Mouse (Mus musculus) cerebellum, adult 11 months (tissue): Measurements from ENCODE around the gene Hcst.

ENCODE experiments used
- DNase-seq: peaks from one replicate; pipeline ENCODE4 v3.0.0; 2022

The Hcst gene

GRCm38 (mm10) chr7:30419561-30420499 lies at the start of gene Hcst:
Gene Hcst (minus strand): TSS chr7:30419854.
- no peak for DNase-seq

GRCm38 (mm10) chr7:30464816-30465300 lies 45.2 kb upstream of the Hcst start:
- no peak for DNase-seq

- no peak for DNase-seq
Measured at GRCm38 (mm10) chr7:30463996-30464395, 44.3 kb upstream of the Hcst start.

DNA sequence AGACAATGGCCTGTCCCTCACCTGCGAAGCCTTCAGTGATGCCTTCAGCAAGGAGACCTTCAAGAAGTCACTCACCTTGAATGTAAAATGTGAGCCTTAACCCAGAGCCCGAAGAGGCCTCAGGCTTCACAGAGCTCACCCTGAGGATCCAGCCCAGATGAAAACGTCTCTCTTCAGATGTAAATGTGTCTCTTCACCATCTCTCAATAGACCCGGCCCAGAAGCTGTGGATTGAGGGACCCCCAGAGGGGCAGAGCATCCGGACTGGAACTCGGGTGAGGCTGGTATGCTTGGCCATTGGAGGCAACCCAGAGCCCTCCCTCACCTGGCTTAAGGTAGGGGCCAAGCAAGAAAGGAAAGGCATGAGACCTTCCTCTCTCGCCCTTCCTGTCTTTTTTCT lies 43.9 kb upstream of the Hcst start:
- DNase-seq: no peak

DNA sequence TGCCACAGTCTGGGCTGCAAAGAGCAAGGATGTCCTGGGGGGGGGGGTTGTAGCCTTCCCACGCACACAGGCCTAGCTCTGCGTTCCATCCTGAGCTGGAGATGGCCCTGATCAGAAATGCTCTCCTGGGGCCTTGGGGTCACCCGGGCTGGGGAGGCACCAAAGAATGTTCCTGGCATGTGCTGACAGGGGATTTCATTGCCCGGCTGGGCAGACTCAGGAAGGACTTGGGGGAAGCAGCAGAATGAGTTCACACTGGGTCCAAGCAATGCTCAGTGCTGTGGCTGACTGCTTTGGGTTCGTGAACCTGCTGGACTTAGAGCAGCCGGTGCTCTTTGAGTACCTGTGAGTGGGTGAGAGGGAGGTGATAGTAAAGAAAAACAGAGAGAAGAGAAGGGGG lies 39.8 kb upstream of the Hcst start:
- no peak for DNase-seq

DNA sequence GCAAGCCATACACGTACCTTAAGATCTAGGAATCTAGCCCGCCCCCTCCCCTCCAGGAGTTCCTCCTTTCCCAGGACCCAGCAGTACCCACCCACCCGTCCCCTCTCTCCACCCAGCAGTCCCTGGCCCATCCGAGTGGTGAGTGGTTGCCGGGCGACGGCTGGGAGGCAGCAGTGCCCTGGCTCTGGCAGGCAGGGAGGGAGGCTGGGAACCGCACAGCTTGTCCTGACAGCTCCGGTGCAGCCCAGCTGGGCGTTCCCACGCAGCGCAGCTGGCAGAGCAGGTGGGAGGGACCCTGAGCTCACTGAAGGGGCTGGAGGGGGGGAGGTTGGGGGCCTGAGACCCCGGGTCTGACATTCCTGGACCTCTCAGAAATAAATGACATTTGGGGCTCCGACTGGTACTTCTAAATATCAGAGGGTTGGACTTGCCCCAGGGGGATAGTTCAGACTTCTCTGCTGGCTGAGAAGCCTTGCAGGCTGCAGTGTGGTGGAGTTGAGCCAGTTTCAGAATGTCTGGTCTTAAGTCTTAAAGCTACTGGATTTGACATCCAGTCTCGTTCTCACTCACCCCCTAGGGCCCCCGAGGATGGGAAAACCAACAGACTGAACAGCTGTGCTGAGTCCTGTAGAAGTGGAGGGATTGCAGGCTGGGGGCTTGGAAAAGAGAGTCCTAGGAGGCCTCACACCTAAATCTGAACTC lies 38.1 kb upstream of the Hcst start, which contains the start of the genes Kirrel2 and Nphs1:
TSS of gene Kirrel2 (minus strand) at position 62 of the 702 bp plus-strand sequence.
TSS of gene Nphs1 (plus strand) at position 687 of the 702 bp plus-strand sequence.
- DNase-seq: no peak

GRCm38 (mm10) chr7:30456911-30457628 lies 37.4 kb upstream of the Hcst start:
- DNase-seq: no peak

DNA sequence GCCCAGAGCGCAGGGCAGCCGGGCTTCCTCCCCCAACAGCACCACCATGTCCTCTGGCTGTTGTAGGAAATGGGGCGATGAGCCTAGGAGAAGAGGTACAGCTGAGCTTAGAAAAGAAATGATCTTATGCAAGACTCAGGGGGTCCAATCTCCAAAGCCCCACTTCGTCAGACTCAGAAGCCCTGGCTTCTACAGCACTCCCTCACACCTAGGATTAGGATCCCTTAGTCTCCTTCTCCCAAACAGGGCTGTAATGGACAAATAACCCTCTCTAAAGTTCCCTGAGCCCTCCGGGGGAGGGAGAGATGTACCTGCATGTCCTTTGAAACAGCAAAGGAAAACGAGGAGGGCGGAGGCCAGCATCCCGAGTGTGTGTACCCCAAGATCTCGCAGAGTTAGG lies 36.8 kb upstream of the Hcst start:
- no peak for DNase-seq

DNA sequence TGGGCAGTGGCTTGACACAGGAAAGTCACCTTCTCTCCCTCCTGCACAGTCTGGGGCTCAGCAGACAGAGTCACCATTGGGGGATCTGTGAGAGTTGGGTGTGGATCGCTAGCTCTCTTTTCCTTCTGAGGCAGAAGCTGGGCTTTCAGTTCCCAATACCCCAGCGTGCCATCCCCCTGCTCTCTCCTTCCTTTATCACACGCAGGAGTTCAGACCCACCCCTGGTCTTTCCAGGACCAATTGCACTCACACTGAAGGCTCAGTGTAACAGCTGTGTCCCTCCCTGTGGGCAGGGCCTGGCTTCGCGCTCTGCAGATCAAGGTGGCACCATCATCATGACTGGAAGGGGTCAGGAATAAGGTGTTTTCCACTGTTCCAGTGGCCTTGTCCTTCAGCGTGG lies 34.6 kb upstream of the Hcst start:
- no peak for DNase-seq

GRCm38 (mm10) chr7:30453766-30454165 lies 34.1 kb upstream of the Hcst start:
- no peak for DNase-seq

GRCm38 (mm10) chr7:30453327-30453726 lies 33.7 kb upstream of the Hcst start:
- DNase-seq: no peak

DNA sequence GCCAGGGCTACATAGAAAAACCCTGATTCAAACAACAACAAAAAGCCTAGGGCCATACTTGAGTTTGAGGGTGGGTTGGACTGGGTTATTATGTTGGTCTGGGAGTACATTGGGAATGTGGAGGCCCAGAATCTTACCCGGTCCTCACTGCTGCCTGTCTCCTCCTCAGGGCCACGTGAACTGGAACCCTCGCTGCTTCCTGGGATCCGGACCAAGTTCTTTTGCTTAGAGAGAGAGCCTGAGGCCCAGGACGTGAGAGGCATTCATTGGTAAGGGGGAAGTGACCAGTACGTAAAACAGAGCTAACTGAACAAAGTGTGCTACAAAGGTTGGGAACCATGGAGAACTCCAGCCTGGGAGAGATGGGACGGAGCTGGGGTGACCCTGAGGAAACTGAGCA lies 30.6 kb upstream of the Hcst start:
- DNase-seq: no peak

GRCm38 (mm10) chr7:30444971-30445751 lies 25.5 kb upstream of the Hcst start, which contains the start of gene Aplp1:
Gene Aplp1 (minus strand): TSS chr7:30445535.
- DNase-seq: peak; percentile 77

DNA sequence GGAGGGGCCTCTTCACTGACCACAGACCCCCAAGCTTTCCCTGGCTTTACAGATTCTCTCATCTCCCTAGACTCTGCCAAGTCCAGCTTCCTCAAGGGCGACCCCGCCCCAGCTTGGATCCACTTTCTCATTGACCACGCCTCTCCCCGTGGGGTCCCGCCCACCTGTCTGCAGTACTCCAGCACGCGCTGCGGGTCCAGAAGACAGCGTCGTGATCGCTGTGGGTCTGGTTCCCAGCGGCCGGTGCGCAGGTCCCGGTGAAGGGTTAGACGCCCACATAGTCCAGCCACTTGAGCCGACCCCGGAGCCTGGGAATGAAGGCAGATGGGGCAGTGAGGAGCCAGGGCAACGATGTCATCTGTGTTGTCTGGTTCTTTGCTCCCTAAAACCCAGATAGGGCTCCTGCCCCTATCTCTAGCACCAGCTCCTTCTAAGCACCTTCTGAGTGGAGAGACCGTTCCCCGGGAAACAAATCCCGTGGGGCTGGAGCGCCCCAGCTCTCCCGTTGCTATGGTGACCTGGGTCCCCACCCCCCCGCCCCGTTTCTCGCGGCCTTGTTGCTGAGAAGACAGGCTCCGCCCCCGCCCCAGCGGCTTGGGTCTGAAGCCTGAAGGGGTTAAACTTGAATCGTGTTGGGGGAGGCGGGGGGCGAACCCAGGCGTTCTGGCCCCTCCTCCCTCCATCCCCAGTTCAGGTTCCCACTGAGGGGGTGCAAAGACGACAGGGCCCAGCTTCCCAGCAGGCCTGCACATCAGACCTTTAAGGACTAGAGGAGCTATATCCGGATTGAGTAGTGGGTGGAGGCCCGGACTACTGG lies 24.7 kb upstream of the Hcst start:
- DNase-seq: no peak

DNA sequence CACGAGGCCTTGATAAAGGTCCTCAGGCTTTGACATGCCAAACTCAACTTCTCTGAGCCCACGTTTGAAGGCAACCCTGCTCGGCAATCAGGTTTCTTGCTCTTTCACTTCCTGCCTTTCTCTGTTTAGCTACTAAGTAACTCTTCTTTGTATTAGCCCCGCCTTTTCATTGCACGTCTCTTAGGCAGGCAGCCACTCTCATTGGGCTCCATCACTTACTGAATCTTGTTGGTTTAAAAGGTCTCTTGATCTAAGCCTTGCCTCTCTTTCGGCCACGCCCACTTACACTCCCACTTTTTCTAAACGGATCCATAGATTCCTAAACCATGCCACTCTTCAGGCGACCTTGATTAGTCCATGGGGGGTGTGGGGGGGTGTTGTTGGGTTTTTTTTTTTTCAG lies 24.0 kb upstream of the Hcst start:
- DNase-seq: no peak

DNA sequence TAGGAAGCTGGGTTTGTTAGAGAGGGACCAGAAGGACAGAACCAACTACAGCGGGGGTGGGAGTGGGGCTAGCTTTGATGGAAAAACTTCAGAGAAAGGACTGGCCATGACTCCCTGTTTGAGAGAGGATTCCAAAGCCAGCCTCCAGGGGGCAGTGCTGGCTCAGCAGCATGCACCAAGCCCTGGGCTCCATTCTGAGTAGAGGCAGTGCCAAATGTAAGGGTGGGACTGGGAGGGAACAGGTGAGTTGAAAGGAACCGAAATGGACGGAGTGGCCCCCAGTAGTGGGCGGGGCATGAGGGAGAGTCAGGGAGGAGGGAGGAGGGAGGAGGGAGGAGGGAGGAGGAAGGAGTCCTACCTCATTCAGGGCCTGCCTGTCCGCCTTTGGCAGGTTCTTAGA lies 21.0 kb upstream of the Hcst start:
- DNase-seq: peak; percentile 62

DNA sequence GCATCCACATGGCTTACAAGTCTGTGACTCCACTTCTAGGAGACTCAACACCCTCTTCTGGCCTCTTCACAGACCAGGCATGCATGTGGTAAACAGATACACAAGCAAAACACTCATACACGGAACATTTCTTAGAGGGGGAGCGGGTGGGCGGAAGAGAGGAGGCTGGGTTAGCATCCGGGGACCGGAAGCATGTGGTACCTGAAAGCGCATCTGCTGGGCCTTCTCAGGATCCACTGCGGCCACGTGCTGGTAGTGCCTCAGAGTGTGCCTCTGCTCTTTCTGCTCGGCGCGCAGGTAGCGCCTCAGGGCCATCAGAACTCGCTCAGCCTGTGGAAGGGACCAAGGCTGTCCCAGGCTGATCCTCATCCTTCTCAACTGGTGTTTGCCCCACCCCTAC lies 20.1 kb upstream of the Hcst start:
- DNase-seq: no peak

DNA sequence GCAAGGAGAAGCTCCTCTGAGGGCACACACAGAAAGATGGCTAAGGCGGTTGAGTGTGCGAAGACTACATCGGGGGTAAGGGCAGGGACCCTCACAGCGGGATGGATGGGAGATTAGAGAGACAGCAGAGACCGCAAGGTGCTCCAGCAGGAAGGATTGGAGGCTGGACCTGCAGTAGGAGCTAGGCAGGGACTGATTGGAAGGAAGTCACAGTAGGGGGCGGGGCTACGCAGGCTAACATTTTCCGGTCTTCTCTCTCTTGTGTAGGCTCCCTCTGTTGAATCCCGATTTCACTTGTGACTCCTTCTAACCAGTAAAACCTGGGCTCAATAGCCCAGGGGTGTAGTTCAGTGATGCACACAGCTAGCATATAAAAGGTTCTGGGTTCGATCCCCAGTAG lies 17.2 kb upstream of the Hcst start:
- no peak for DNase-seq

DNA sequence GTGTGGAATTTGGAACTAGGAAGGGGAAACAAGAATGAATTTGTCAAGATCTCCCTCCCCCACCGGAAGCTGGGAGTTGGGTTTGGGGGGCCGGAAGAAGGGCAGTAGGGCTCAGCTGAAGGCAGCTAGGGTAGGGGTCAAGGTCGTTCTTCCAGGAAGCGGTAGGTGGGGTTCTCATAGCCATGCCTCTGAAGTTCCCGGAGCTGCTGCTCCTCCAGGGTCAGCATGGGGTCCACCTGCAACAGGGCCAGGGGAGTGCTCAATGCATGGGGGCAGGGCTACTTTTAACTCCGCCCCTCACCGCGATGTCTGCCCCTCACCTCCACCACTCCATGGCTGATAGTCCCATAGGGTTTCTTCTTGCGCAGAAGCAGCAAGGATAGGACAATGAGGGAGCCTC lies 15.5 kb upstream of the Hcst start:
- no peak for DNase-seq

DNA sequence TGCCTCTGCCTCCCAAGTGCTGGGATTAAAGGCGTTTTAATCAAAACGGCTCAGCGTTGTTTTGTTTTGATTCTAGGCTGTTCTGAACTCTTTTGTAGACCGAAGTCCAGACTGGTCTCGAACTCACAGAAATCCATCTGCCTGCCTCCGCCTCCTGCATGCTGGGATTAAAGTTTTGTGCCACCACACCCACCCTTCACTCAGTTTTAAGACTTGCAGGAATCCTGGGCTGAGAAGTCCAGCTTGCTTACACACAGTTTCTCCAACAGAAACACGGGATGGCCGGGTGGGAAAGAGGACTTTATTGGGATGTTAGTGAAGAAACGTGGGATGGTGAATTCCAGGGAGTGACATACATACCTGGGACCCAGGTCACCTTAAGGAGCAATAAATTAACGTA lies 15.0 kb upstream of the Hcst start:
- no peak for DNase-seq

DNA sequence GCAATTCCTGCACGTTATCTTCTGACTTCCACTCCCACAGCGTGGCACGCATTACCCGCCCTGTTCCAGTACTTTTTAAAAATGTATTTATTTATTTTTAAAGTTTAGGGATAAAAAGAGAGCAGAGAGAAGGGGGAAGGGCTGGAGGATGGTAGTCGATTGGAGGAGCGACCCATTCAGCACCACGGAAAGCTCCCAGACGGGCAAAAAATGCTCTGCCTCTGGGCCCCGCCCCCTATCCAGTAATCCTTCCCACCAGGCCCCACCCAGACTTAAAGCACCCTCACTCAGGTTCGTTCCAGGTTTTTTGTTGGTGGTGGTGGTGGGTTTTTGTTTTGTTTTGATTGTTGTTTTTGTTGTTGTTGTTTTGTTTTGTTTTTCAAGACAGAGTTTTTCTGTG lies 14.6 kb upstream of the Hcst start:
- DNase-seq: no peak
